Mouse (Mus musculus): ENCODE data around the gene Ninl.

GRCm38 (mm10) chr2:150973401-150974115 is 65.6 kb downstream of the Ninl start:
- TF ChIP-seq GATA1 (IDR thresholded peaks at IDR 0.05; ENCODE audit: low read length) (no peak), TAL1 (IDR thresholded peaks at IDR 0.05; ENCODE audit: low read length) (no peak)
